Mouse (Mus musculus) limb, embryonic 14.5 days (tissue): Measurements from ENCODE around the gene Ces1g. TPM values are rescaled to one million over a fixed set of nuclear protein-coding genes. Genes with fewer than 3 reads are reported as not detected.

ENCODE experiments used
- ATAC-seq: fragments of 200-750 bp; cut with Nextera tagmentation; 2 replicates; pipeline ENCODE4 v1.8.0; 2017; ENCODE audit warnings: low read depth, moderate number of reproducible peaks, moderate TSS enrichment; ENCODE audit not compliant: low FRiP score
- DNase-seq: peaks from one replicate; pipeline ENCODE4 v3.0.0-alpha.2; 2015; ENCODE audit warnings: low spot score
- H3K27ac ChIP-seq: fragments of 300-500 bp; sonication (generic); replicated peaks from 2 replicates; pipeline ENCODE4 v1.5.1; 2014; ENCODE audit warnings: low read depth, mild to moderate bottlenecking, low read length, moderate library complexity, mixed read lengths
- H3K27me3 ChIP-seq: fragments of 300-500 bp; sonication (generic); 2 replicates; pipeline ENCODE4 v1.6.1; 2014; ENCODE audit warnings: low read length, mixed read lengths; ENCODE audit not compliant: control insufficient read depth, insufficient read depth
- H3K36me3 ChIP-seq: fragments of 300-500 bp; sonication (generic); 2 replicates; pipeline ENCODE4 v1.6.1; 2014; ENCODE audit warnings: mild to moderate bottlenecking, low read length, moderate library complexity, mixed read lengths; ENCODE audit not compliant: control insufficient read depth, insufficient read depth
- H3K4me1 ChIP-seq: fragments of 300-500 bp; sonication (generic); 2 replicates; pipeline ENCODE4 v1.6.1; 2014; ENCODE audit warnings: antibody characterized with exemption, low read length, mixed read lengths; ENCODE audit not compliant: control insufficient read depth, insufficient read depth
- H3K4me2 ChIP-seq: fragments of 300-500 bp; sonication (generic); replicated peaks from 2 replicates; pipeline ENCODE4 v1.6.1; 2014; ENCODE audit warnings: low read depth, mild to moderate bottlenecking, low read length, moderate library complexity; ENCODE audit not compliant: severe bottlenecking
- H3K4me3 ChIP-seq: fragments of 300-500 bp; sonication (generic); replicated peaks from 2 replicates; pipeline ENCODE4 v1.5.1; 2014; ENCODE audit warnings: low read length
- H3K9ac ChIP-seq: fragments of 300-500 bp; sonication (generic); 2 replicates; pipeline ENCODE4 v1.6.1; 2014; ENCODE audit warnings: mild to moderate bottlenecking, low read depth, low read length, moderate library complexity; ENCODE audit not compliant: severe bottlenecking
- H3K9me3 ChIP-seq: fragments of 300-500 bp; sonication (generic); 2 replicates; pipeline ENCODE4 v1.6.1; 2016; ENCODE audit warnings: low read length; ENCODE audit not compliant: control insufficient read depth
- POLR2A ChIP-seq: fragments of 200-500 bp; IDR thresholded peaks from 2 replicates; pipeline ENCODE4 v1.8.0; 2012; ENCODE audit warnings: inconsistent platforms, mild to moderate bottlenecking, moderate library complexity, borderline replicate concordance; ENCODE audit not compliant: insufficient read depth, insufficient read length; ENCODE audit errors: extremely low read depth
- WGBS: fragments of 180-500 bp; shearing (Covaris S2); extraction: QIAGEN DNeasy Blood & Tissue Kit; methylation state at CpG from one replicate; pipeline ENCODE4 v1.1.7; 2014; 5-methylcytosine and 5-hydroxymethylcytosine counted together
- polyA plus RNA-seq, 2 experiments: library from polyadenylated mRNA; depleted of rRNA in 1 of 2; stranded (reverse) in 1 of 2; unstranded in 1 of 2; fragments of >200 nt; fragmentation: Nextera tagmentation in 1 of 2; extraction: Ambion mirVana in 1 of 2; gene quantifications; 2 replicates each; pipeline versions ENCODE4 v1.2.1 to v1.2.3; 2012 to 2014

The Ces1g gene
- polyA plus RNA-seq, 2 experiments, result not detected

DNA sequence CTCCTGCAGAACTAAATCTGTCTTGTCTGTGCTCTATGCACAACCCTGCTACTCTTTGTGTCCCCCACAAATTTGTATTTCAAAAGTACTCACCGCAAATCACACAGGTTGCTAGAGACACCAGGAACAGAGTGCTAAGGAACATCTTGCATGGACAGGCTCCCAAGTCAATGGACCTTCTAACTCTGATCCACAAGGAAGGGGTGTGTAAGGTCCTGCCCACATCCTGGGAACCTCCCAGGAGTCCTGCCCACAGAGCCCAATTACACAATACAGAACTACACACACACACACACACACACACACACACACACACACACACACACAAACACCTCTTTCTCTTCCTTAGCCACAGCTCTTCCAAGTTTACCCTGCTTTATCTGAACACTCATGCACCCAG is 57.6 kb downstream of the Ces1g start, which contains the start of gene Ces1f:
TSS of gene Ces1f (minus strand) at position 192 of the 400 bp plus-strand sequence.
- Histone ChIP-seq H3K9me3 (no peaks in the 10 kb centered on the region), H3K4me3 (no peak within 1 kb of the TSS), H3K27me3 (no peaks in the 10 kb centered on the region), H3K4me2 (no peak within 1 kb of the TSS), H3K36me3 (no peaks in the 10 kb centered on the region), H3K4me1 (no peaks in the 10 kb centered on the region), H3K27ac (no peak within 1 kb of the TSS), H3K9ac (no peak within 1 kb of the TSS)
- DNase-seq, result no peak
- 89% methylated on average over 1 of the region's 1 CpGs for WGBS
- TF ChIP-seq POLR2A, result no peak
- no peak for ATAC-seq

GRCm38 (mm10) chr8:93278176-93278805 is 58.8 kb downstream of the Ces1g start:
- no peak overlapping the region for H3K4me3 ChIP-seq
- H3K27ac ChIP-seq, result no peak overlapping the region
- no peaks in the 10 kb centered on the region for H3K36me3 ChIP-seq
- H3K27me3 ChIP-seq, result no peaks in the 10 kb centered on the region
- TF ChIP-seq POLR2A, result no peak
- WGBS, result 76% methylated on average over 4 of the region's 4 CpGs
- H3K4me1 ChIP-seq, result no peaks in the 10 kb centered on the region
- no peaks in the 10 kb centered on the region for H3K9me3 ChIP-seq
- no peak overlapping the region for H3K9ac ChIP-seq
- no peak for ATAC-seq
- H3K4me2 ChIP-seq, result no peak overlapping the region
- DNase-seq, result no peak

DNA sequence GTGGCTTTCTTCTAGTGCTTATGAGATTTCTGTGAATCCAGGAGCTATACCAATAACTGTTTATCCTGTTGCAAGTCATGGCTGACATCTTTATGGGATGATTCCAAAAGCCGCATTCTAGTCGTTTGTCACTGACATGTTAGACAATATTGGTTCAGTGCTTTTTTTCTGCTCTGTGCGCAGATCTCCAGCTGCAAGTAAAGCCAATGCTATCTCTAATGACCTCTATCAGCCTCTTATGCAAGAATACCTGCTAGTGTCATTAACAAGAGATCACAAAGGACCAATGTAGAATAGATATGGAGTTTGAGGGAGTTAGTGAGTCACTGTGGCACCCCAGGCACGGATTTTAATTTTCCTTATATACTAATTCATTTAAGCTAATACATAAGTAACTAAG is 62.5 kb downstream of the Ces1g start:
- whole genome bisulfite sequencing, result 85% methylated on average over 4 of the region's 4 CpGs
- no peaks in the 10 kb centered on the region for H3K36me3 ChIP-seq
- no peak for TF ChIP-seq POLR2A
- H3K4me1 ChIP-seq, result no peaks in the 10 kb centered on the region
- H3K27me3 ChIP-seq, result no peaks in the 10 kb centered on the region
- H3K27ac ChIP-seq, result no peak overlapping the region
- H3K9me3 ChIP-seq, result no peaks in the 10 kb centered on the region
- no peak overlapping the region for H3K9ac ChIP-seq
- DNase-seq (no peak), ATAC-seq (no peak)
- H3K4me2 ChIP-seq, result no peak overlapping the region
- no peak overlapping the region for H3K4me3 ChIP-seq

DNA sequence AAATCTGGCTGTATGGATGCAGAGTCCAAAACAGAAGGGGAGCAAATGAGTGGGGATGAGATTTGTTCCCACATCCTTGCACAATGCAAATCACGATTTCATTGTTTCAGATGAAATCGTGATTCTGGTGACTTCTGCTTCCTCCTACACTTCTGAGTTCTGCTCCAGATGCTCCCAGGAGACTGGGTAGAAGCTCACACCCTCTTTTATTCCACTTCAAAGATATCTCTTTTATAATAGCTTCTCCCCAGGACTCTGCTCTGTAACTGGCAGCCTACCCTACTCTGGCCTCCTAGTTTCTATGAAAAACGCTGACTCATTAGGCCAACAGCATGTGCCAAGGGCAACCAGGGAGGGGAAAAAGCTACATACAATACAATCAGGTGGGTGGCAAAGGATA is 63.8 kb downstream of the Ces1g start:
- Histone ChIP-seq H3K4me2 (no peak overlapping the region), H3K27ac (no peak overlapping the region), H3K9me3 (no peaks in the 10 kb centered on the region), H3K4me3 (no peak overlapping the region), H3K27me3 (no peaks in the 10 kb centered on the region), H3K36me3 (no peaks in the 10 kb centered on the region), H3K4me1 (no peaks in the 10 kb centered on the region), H3K9ac (no peak overlapping the region)
- ATAC-seq (no peak), DNase-seq (no peak)
- WGBS, result 79% methylated on average over 3 of the region's 3 CpGs
- no peak for TF ChIP-seq POLR2A

GRCm38 (mm10) chr8:93272686-93273085 is 64.4 kb downstream of the Ces1g start:
- no peaks in the 10 kb centered on the region for H3K36me3 ChIP-seq
- no peaks in the 10 kb centered on the region for H3K4me1 ChIP-seq
- TF ChIP-seq POLR2A, result no peak
- no peaks in the 10 kb centered on the region for H3K27me3 ChIP-seq
- H3K4me3 ChIP-seq, result no peak overlapping the region
- no peaks in the 10 kb centered on the region for H3K9me3 ChIP-seq
- ATAC-seq, result no peak
- H3K4me2 ChIP-seq, result no peak overlapping the region
- no peak overlapping the region for H3K9ac ChIP-seq
- no peak overlapping the region for H3K27ac ChIP-seq
- WGBS, result 82% methylated on average over 4 of the region's 4 CpGs
- DNase-seq, result no peak
